Mouse (Mus musculus) hindbrain, embryonic 15.5 days (tissue): ENCODE measurements around the gene Dock3. TPM values are rescaled to one million over a fixed set of nuclear protein-coding genes. Genes with fewer than 3 reads are reported as not detected.

Source experiments
- ATAC-seq: fragments of 200-750 bp; cut with Nextera tagmentation; 2 replicates; pipeline ENCODE4 v1.8.0; 2017; ENCODE audit warnings: low read depth, moderate number of reproducible peaks, moderate TSS enrichment; ENCODE audit not compliant: low FRiP score
- H3K27ac ChIP-seq: fragments of 300-500 bp; sonication (generic); replicated peaks from 2 replicates; pipeline ENCODE4 v1.5.1; 2015; ENCODE audit warnings: mild to moderate bottlenecking, inconsistent platforms
- H3K27me3 ChIP-seq: fragments of 300-500 bp; sonication (generic); 2 replicates; pipeline ENCODE4 v1.6.1; 2015; ENCODE audit warnings: control low read depth, inconsistent platforms
- H3K36me3 ChIP-seq: fragments of 300-500 bp; sonication (generic); 2 replicates; pipeline ENCODE4 v1.6.1; 2015; ENCODE audit warnings: control low read depth, inconsistent platforms
- H3K4me1 ChIP-seq: fragments of 300-500 bp; sonication (generic); replicated peaks from 2 replicates; pipeline ENCODE4 v1.6.1; 2015; ENCODE audit warnings: control low read depth, inconsistent platforms
- H3K4me2 ChIP-seq: fragments of 300-500 bp; sonication (generic); 2 replicates; pipeline ENCODE4 v1.6.1; 2015; ENCODE audit warnings: moderate library complexity, mild to moderate bottlenecking, inconsistent platforms
- H3K4me3 ChIP-seq: fragments of 300-500 bp; sonication (generic); 2 replicates; pipeline ENCODE4 v1.5.1; 2015; ENCODE audit warnings: mild to moderate bottlenecking, inconsistent platforms
- H3K9ac ChIP-seq: fragments of 300-500 bp; sonication (generic); 2 replicates; pipeline ENCODE4 v1.6.1; 2015; ENCODE audit warnings: inconsistent platforms
- H3K9me3 ChIP-seq: fragments of 300-500 bp; sonication (generic); 2 replicates; pipeline ENCODE4 v1.6.1; 2016; ENCODE audit warnings: control low read depth, inconsistent platforms
- WGBS: fragments of 180-500 bp; shearing (Covaris S2); methylation state at CpG from one replicate; pipeline ENCODE4 v1.1.7; 2015; 5-methylcytosine and 5-hydroxymethylcytosine counted together
- polyA plus RNA-seq: library from polyadenylated mRNA; unstranded; fragments of >200 nt; fragmentation: Nextera tagmentation; extraction: Ambion mirVana; gene quantifications from 2 replicates; pipeline ENCODE4 v1.2.1, GENCODE M21; 2015

Dock3 gene
- polyA plus RNA-seq, 1 experiment from 2014 or later: 22.5 TPM

DNA sequence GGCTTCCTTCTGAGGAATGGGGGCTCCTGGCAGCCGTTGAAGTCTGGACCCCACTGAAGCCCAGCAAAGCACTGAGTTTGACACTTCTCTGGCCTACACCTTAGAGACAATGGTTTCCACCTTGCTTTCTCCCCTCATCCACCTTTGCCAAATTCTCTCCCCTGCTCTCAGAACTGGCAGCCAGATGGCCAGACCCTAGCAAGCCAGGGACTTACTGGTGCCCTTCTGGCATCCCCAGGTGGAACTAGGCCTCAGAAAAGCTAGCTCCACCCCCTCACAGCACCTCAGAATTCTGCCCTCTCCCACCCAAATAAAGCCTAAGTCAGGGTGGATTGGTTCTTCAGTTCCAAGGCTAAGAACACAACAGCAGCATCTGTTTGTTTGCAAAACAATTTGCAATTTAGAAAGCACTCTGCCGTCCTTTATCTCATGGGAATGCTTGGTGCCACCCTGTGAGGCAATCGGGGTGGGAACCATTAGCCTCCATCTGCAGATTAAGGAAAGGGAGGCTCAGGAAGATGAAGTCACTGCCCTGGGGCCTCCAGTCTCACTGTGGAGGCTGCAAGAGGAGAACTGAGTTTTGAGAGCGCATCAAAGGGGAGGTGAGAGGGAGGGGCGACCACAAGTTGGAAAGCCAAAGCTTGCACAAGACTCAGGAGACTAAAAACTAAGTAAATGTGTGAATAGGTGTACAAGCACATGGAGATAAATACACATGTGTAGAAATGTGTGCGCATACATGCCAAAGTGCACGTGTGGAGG, 39.6 kb upstream of the Dock3 start:
- no peak overlapping the region for H3K4me2 ChIP-seq
- H3K4me3 ChIP-seq: no peak overlapping the region
- H3K9ac ChIP-seq: no peak overlapping the region
- H3K4me1 ChIP-seq: 0 out of 2 replicates have a peak, but pooled peaks cover 3% of the 10 kb centered on the region
- no peak overlapping the region for H3K27ac ChIP-seq
- H3K9me3 ChIP-seq: no peaks in the 10 kb centered on the region
- no peaks in the 10 kb centered on the region for H3K36me3 ChIP-seq
- H3K27me3 ChIP-seq: no peaks in the 10 kb centered on the region
- WGBS: 78% methylated on average over 7 of the region's 7 CpGs
- no peak for ATAC-seq

DNA sequence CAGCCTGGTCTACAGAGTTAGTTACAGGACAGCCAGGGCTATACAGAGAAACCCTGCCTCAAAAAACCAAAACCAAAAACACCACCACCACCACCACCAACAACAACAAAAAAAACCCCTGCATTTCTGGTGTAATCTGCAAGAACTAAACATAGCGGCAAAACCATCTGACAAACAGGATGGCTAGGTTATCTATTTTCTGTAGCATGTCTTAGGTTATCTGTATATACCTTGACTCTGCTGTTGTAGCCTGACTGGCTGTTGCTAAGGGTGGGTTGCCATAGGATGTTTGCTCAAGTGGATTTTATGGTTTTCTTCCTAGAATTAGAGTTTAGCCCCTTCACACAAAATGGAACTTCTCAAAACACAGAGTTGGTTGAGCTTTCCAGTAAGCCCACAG, 38.1 kb upstream of the Dock3 start:
- Histone ChIP-seq H3K4me3 (no peak overlapping the region), H3K27ac (no peak overlapping the region), H3K4me1 (no peaks in the 10 kb centered on the region), H3K36me3 (no peaks in the 10 kb centered on the region), H3K27me3 (no peaks in the 10 kb centered on the region), H3K4me2 (no peak overlapping the region), H3K9me3 (no peaks in the 10 kb centered on the region), H3K9ac (no peak overlapping the region)
- ATAC-seq: no peak
- 100% methylated on average over 1 of the region's 1 CpGs for WGBS

DNA sequence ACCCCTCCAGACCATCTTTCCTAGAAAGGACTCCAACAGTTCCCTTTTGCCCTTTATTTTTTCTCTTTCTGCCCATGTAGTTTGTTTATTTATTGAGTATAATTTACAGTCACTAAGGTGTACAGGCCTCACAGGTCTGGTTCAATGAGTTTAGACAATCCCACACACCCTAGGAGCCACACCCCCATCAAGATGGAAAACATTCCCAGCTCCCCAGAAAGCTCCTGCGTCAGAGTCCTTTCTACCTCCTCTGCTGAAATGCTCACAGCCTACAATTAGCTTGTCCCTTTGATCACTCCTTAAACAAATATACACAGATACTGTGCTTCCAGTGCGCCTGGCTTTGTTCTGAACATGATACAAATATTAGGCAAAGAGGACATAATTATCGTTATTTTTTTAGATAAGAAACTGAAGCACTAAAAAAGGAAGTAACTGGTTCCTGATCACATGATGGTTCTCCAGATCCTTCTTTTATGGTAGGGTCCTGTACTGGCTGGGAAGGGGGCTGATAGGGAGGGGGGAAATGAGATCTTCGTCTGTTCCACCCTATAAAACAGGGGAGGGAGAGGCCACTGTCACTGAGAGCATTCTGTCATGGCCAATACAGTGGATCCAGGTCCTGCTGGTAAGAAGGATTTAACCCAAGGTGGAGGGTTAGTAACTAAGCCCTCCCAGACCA, 36.2 kb upstream of the Dock3 start:
- no peaks in the 10 kb centered on the region for H3K9me3 ChIP-seq
- H3K36me3 ChIP-seq: no peaks in the 10 kb centered on the region
- no peaks in the 10 kb centered on the region for H3K27me3 ChIP-seq
- ATAC-seq: no peak
- H3K27ac ChIP-seq: no peak overlapping the region
- no peak overlapping the region for H3K4me2 ChIP-seq
- no peak overlapping the region for H3K9ac ChIP-seq
- H3K4me3 ChIP-seq: no peak overlapping the region
- no peaks in the 10 kb centered on the region for H3K4me1 ChIP-seq
- WGBS: 66% methylated on average over 4 of the region's 4 CpGs

DNA sequence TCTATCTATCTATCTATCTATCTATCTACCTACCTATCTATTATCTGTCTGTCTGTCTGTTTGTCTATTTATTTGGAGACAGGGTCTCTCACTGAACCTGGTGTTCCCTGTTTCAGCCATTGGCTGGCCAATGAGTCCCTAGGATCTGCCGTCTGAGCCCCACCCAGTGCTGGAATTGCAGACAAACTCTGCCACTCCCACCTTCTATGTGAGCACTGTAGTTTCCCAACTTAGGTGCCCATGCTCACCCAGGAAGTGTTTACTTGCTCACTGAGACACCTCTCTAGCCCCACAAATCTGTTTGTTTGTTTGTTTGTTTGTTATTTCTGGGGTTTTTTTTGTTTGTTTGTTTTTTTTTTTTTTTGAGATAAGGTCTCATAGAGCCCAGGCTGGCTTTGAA, 35.3 kb upstream of the Dock3 start:
- Histone ChIP-seq H3K27me3 (no peaks in the 10 kb centered on the region), H3K4me2 (no peak overlapping the region), H3K9ac (no peak overlapping the region), H3K9me3 (no peaks in the 10 kb centered on the region), H3K4me3 (no peak overlapping the region), H3K36me3 (no peaks in the 10 kb centered on the region), H3K4me1 (no peaks in the 10 kb centered on the region), H3K27ac (no peak overlapping the region)
- no peak for ATAC-seq
- 85% methylated on average over 1 of the region's 1 CpGs for WGBS

DNA sequence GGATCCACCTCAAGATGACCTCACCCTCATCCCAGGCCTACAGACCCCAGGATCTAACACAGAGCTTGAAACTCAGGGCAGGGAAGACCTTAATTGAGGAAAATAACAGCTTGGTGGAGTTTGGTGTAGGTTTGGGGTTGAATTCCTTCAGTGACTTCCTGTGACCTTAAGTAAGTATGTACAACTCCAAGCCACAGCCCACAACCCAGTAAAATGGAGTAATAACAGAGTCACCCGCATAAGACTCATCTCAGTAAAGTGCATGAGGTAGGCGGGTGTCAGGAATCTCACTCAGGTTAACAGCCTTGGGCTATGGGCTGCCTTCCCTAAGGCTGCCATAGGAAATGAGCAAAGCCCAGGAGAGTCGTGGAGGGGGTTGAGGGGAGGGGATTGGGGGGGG, 33.0 kb upstream of the Dock3 start:
- Histone ChIP-seq H3K27ac (no peak overlapping the region), H3K36me3 (no peaks in the 10 kb centered on the region), H3K4me1 (0 out of 2 replicates have a peak, but pooled peaks cover 3% of the 10 kb centered on the region), H3K9ac (no peak overlapping the region), H3K4me2 (no peak overlapping the region), H3K9me3 (no peaks in the 10 kb centered on the region), H3K4me3 (no peak overlapping the region), H3K27me3 (no peaks in the 10 kb centered on the region)
- 73% methylated on average over 3 of the region's 3 CpGs for WGBS
- ATAC-seq: no peak

DNA sequence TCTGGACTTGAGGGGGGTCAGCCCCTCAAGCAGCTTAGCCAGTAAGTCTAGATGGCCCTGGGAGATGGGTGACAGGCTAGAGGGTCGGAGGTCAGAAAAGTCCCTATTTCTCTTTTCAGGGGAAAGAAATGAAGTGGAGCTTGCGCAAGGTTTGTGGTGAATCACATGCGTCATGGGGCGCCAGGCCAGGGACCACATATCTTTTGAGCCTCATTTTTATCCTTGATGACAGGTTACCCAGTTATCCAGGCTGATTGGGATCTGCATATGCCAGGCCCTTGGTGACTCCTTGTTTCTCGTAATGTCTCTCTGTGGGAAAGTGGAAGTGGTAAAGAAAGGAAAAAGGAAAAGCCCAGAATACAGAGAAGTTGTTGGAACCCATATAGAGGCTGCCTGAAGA, 32.2 kb upstream of the Dock3 start:
- 94% methylated on average over 5 of the region's 5 CpGs for WGBS
- Histone ChIP-seq H3K4me3 (no peak overlapping the region), H3K9me3 (no peaks in the 10 kb centered on the region), H3K4me2 (no peak overlapping the region), H3K9ac (no peak overlapping the region), H3K27me3 (no peaks in the 10 kb centered on the region), H3K4me1 (0 out of 2 replicates have a peak, but pooled peaks cover 3% of the 10 kb centered on the region), H3K27ac (no peak overlapping the region), H3K36me3 (no peaks in the 10 kb centered on the region)
- ATAC-seq: no peak

DNA sequence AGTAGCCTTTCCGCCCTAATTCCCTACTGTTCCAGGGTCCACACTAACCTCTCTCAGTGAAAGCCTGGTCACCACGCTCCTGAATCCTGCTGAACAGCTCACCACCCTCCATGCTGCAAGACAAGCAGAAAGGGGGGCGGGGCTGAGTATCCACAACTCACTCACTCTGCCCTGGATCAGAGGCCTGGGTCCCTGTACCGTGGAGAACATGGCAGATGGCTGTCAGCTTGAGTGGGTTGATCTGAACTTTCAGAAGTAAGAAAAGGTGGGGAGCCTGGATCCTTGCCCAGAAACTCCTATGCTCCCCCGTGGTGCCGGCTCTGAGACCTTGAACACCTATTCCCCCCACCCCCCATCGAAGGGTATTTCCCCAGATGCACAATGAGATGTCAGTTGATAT, 30.7 kb upstream of the Dock3 start:
- Histone ChIP-seq H3K27me3 (no peaks in the 10 kb centered on the region), H3K9ac (no peak overlapping the region), H3K4me2 (no peak overlapping the region), H3K9me3 (no peaks in the 10 kb centered on the region), H3K4me1 (0 out of 2 replicates have a peak, but pooled peaks cover 3% of the 10 kb centered on the region), H3K36me3 (no peaks in the 10 kb centered on the region), H3K27ac (no peak overlapping the region), H3K4me3 (no peak overlapping the region)
- WGBS: 76% methylated on average over 7 of the region's 7 CpGs
- no peak for ATAC-seq

DNA sequence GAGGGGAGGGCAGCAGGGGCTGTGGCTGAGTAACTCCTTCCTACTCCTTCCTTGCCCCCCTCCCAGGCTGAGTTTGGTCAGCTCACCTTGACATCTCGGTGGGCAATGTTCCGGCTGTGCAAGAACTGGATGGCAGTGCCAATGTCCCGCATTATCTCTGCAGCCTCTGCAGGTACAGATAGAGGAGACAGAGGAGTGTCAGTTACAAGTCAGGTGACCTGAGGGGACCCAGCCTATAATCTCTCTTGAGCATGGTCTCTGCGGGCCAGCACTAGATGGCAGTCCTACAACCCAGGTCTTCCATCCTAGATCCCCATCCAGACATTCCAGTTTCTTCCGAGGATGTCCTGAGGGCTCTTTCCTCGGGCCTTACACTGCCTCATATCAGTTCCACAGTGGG, 30.1 kb upstream of the Dock3 start:
- H3K4me2 ChIP-seq: no peak overlapping the region
- ATAC-seq: no peak
- no peaks in the 10 kb centered on the region for H3K9me3 ChIP-seq
- WGBS: 80% methylated on average over 6 of the region's 6 CpGs
- H3K9ac ChIP-seq: no peak overlapping the region
- 0 out of 2 replicates have a peak, but pooled peaks cover 3% of the 10 kb centered on the region for H3K4me1 ChIP-seq
- no peaks in the 10 kb centered on the region for H3K36me3 ChIP-seq
- H3K4me3 ChIP-seq: no peak overlapping the region
- no peaks in the 10 kb centered on the region for H3K27me3 ChIP-seq
- H3K27ac ChIP-seq: no peak overlapping the region

DNA sequence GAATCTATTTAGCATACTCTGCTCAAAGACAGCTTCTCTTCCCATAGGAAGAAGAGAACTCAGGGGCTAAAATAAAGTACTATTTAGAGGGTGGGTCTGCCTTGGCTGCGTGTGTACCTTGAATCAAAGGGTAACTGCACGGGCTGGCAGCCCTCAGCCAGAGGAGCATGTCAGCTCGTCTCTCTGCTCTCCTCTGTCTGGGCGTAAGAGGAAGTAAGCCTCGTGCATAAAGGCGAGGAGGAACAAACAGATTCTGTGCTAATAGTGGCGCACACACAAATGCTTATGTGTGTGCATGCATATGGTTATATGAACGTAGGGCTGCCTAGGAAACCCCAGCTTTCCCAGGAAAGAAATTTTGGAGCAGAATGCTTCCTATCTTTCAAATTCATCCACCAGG, 29.1 kb upstream of the Dock3 start:
- H3K4me1 ChIP-seq: peaks cover 8% of the 10 kb centered on the region
- no peaks in the 10 kb centered on the region for H3K27me3 ChIP-seq
- H3K9ac ChIP-seq: no peak overlapping the region
- no peak overlapping the region for H3K4me3 ChIP-seq
- no peaks in the 10 kb centered on the region for H3K36me3 ChIP-seq
- no peak overlapping the region for H3K4me2 ChIP-seq
- no peak for ATAC-seq
- H3K27ac ChIP-seq: 0 out of 2 replicates have a peak overlapping the region, but pooled peaks have one; percentile 6
- H3K9me3 ChIP-seq: no peaks in the 10 kb centered on the region
- 57% methylated on average over 8 of the region's 8 CpGs for WGBS

DNA sequence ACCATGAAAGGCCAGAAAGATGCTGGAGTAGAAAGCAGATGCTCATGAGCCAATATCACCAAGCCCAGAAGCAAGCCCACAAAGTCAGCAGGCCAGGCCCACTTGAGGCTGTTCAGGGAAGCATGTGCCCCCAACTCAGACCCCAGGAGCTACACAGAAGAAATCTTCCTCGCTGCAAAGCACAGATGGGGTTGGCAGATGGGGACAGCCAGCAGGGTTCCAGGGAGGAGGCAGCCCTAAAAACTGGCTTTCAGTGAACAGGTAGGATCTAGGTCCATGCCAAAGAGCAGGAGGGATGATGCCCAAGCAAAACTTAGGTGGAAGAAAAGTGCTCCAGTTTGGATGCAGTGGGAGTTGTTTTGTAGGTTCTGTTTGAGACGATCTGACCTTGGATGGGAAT, 28.7 kb upstream of the Dock3 start:
- no peak for ATAC-seq
- Histone ChIP-seq H3K4me3 (no peak overlapping the region), H3K4me2 (no peak overlapping the region), H3K4me1 (peaks cover 12% of the 10 kb centered on the region), H3K9me3 (no peaks in the 10 kb centered on the region), H3K27ac (no peak overlapping the region), H3K9ac (no peak overlapping the region), H3K36me3 (no peaks in the 10 kb centered on the region), H3K27me3 (no peaks in the 10 kb centered on the region)
- WGBS: 64% methylated on average over 2 of the region's 2 CpGs

DNA sequence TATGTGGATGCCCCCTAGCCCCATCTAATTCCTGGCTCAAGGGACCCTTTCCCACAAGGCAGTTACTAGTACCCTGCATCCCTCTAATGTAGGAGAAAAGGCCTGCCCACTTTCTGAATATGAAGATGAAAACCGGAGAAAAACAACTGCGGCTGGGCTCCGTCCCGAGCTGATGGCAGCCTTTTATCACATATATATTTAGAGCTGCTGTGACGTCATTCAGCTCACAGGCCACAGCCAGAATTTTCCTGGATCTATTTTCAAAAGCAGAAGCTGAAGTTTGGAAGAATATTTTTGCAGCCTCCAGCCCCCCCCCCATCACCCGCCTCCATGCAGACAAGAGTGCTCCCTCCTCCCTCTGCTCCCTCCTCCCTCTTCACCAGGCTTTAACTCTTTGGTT, 27.9 kb upstream of the Dock3 start:
- Histone ChIP-seq H3K36me3 (no peaks in the 10 kb centered on the region), H3K4me3 (no peak overlapping the region), H3K9ac (no peak overlapping the region), H3K4me1 (peaks cover 20% of the 10 kb centered on the region), H3K9me3 (no peaks in the 10 kb centered on the region), H3K27me3 (no peaks in the 10 kb centered on the region), H3K27ac (no peak overlapping the region), H3K4me2 (no peak overlapping the region)
- no peak for ATAC-seq
- 74% methylated on average over 6 of the region's 6 CpGs for WGBS

DNA sequence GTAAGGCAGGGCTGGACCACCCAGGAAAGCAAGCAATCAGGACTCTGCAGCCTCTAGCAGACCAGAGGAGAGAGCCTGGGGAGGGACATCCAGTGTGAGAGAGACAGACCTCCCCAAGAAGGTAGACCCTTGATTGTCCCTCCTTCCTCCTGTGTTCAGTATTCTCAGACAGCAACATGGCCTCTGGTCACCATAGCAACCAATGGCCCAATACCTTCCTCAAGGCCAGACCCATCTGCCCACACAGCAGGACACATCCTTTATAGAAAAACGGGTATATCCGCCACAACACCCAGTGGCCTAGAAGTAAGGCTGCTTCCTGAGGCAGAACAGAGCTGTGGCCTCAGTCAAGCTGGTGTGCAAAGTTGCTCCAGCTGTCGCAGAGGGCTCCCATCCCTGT, 23.9 kb upstream of the Dock3 start:
- H3K4me1 ChIP-seq: peaks cover 49% of the 10 kb centered on the region
- peak overlapping the region; percentile 56 for H3K27ac ChIP-seq
- no peak overlapping the region for H3K4me3 ChIP-seq
- ATAC-seq: peak; percentile 36; the same call in 1 of the 2 replicates
- WGBS: 21% methylated on average over 3 of the region's 3 CpGs
- no peaks in the 10 kb centered on the region for H3K27me3 ChIP-seq
- H3K9me3 ChIP-seq: no peaks in the 10 kb centered on the region
- no peaks in the 10 kb centered on the region for H3K36me3 ChIP-seq
- H3K4me2 ChIP-seq: no peak overlapping the region
- H3K9ac ChIP-seq: no peak overlapping the region
